Mouse (Mus musculus) frontal cortex, postnatal 14 days (tissue): ENCODE results near the gene Vwa7.
"Not testable (repeated sequence)": the region's sequence is repeated elsewhere in the genome, so short reads cannot be mapped to it uniquely, and the experiment has no call there.

Experiments
- DNase-seq, 2 experiments: peaks; one replicate each; pipeline ENCODE4 v3.0.0; 2022; ENCODE audit warnings: low spot score in 2 of 2

The Vwa7 gene

GRCm38 (mm10) chr17:35016376-35016775 is at the start of gene Vwa7:
TSS of gene Vwa7 (plus strand) at chr17:35016579.
- no peak for DNase-seq

GRCm38 (mm10) chr17:34969822-34970221 is 46.6 kb upstream of the Vwa7 start, which contains the start of gene Gm20481:
TSS of gene Gm20481 (plus strand) at chr17:34969912.
- DNase-seq = not testable (repeated sequence)

- DNase-seq = not testable (repeated sequence)
Observed at GRCm38 (mm10) chr17:34970850-34971249, 45.5 kb upstream of the Vwa7 start.

- DNase-seq = not testable (repeated sequence)
Observed at GRCm38 (mm10) chr17:34971694-34972068, 44.7 kb upstream of the Vwa7 start.

GRCm38 (mm10) chr17:34972069-34972749 is 44.2 kb upstream of the Vwa7 start, which contains the start of the genes Hspa1a and Hspa1l:
TSS of gene Hspa1a (minus strand) at chr17:34972156.
TSS of gene Hspa1l (plus strand) at chr17:34972703.
- peak; percentile 67 to 75 for DNase-seq

- no peak for DNase-seq
Observed at GRCm38 (mm10) chr17:34975581-34976492, 40.5 kb upstream of the Vwa7 start.

- DNase-seq = no peak
Observed at GRCm38 (mm10) chr17:34977000-34977399, 39.4 kb upstream of the Vwa7 start.

GRCm38 (mm10) chr17:34978239-34978638 is 38.1 kb upstream of the Vwa7 start:
- DNase-seq = no peak

GRCm38 (mm10) chr17:34979631-34980030 is 36.7 kb upstream of the Vwa7 start:
- no peak for DNase-seq

GRCm38 (mm10) chr17:34980655-34981054 is 35.7 kb upstream of the Vwa7 start:
- DNase-seq = no peak

GRCm38 (mm10) chr17:34981690-34982180 is 34.6 kb upstream of the Vwa7 start, which contains the start of gene Lsm2:
TSS of gene Lsm2 (plus strand) at chr17:34981862.
- DNase-seq = peak; percentile 85 to 88

- DNase-seq = no peak
Observed at GRCm38 (mm10) chr17:34982328-34982727, 34.1 kb upstream of the Vwa7 start.

- no peak for DNase-seq
Observed at GRCm38 (mm10) chr17:34984218-34984617, 32.2 kb upstream of the Vwa7 start.

- DNase-seq = no peak
Observed at GRCm38 (mm10) chr17:34994751-34995150, 21.6 kb upstream of the Vwa7 start.

- DNase-seq = not testable (repeated sequence)
Observed at GRCm38 (mm10) chr17:34995192-34995591, 21.2 kb upstream of the Vwa7 start.

- DNase-seq = not testable (repeated sequence)
Observed at GRCm38 (mm10) chr17:34995927-34996326, 20.5 kb upstream of the Vwa7 start.

- DNase-seq = no peak
Observed at GRCm38 (mm10) chr17:34996411-34997141, 19.8 kb upstream of the Vwa7 start.

GRCm38 (mm10) chr17:34997142-34997483 is 19.3 kb upstream of the Vwa7 start:
- no peak for DNase-seq

- no peak for DNase-seq
Observed at GRCm38 (mm10) chr17:34998526-34999430, 17.6 kb upstream of the Vwa7 start.

GRCm38 (mm10) chr17:34999871-35000716 is 16.3 kb upstream of the Vwa7 start:
- not testable (repeated sequence) for DNase-seq
